Mouse (Mus musculus): ENCODE measurements at regions not wholly inside any gene's neighbourhood (a gene's known extent, or its start where the extent isn't known, plus 50 kb on each side); places are given as distances from the start of the nearest gene placed in this dataset.

DNA sequence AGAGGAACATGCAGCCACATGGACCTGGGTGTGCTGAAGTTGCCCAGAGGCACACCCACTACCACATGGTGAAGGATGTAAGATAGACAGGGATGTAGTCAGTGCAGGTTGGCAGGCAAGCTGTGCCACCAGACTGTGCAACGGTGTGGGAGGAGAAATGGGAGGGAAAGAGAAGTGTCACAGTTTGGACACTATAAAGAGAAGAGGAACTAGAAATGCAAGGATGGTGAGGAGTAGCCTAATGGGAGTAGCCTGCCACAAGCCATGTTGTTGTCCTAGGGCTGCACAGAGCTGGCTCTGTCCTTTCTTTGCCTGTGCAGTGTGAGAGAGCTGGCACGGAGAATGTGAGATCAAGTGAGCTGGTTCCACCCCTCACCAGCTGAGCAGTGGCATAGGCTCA, 185.3 kb upstream of the Gjb5 start:
- H3K4me1 ChIP-seq, result no peaks in the 10 kb centered on the region
- no peak overlapping the region for H3K9ac ChIP-seq
- no peak overlapping the region for H3K27ac ChIP-seq
- ATAC-seq (ENCODE audit: low FRiP score), result no peak
- H3K36me3 ChIP-seq (replicated peaks), result no peaks in the 10 kb centered on the region
- WGBS, result 80% methylated on average over 2 of the region's 2 CpGs
- H3K4me3 ChIP-seq (replicated peaks), result no peak overlapping the region
- H3K4me2 ChIP-seq, result no peak overlapping the region
- H3K9me3 ChIP-seq, result no peaks in the 10 kb centered on the region
- H3K27me3 ChIP-seq, result no peaks in the 10 kb centered on the region

DNA sequence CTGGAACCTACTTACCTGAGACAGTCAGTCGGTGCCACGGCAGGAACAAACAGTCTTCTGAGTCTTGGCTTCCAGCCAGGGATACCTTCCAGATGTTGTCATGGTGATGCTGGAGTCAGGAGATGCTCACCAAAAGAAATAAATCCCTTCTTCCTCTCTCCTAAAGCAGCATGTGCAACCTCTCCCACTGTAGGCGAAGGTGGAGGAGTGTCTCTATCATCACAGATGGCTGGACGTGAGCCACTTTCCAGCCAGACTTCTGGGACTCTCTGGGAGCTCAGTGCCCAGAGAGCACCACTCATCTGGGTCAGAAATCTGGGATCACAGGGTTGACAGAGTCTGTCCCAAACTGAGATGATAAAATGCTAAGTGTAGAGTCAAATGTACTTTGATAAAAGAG, 184.8 kb upstream of the Gjb5 start:
- no peaks in the 10 kb centered on the region for H3K4me1 ChIP-seq
- no peak overlapping the region for H3K27ac ChIP-seq
- H3K36me3 ChIP-seq (replicated peaks), result no peaks in the 10 kb centered on the region
- no peak for ATAC-seq (ENCODE audit: low FRiP score)
- H3K9ac ChIP-seq, result no peak overlapping the region
- 79% methylated on average over 4 of the region's 4 CpGs for WGBS
- no peak overlapping the region for H3K4me2 ChIP-seq
- H3K27me3 ChIP-seq, result no peaks in the 10 kb centered on the region
- H3K4me3 ChIP-seq (replicated peaks), result no peak overlapping the region
- no peaks in the 10 kb centered on the region for H3K9me3 ChIP-seq

- H3K4me1 ChIP-seq, result no peaks in the 10 kb centered on the region
- no peaks in the 10 kb centered on the region for H3K9me3 ChIP-seq
- no peak overlapping the region for H3K4me3 ChIP-seq (replicated peaks)
- ATAC-seq (ENCODE audit: low FRiP score), result no peak
- H3K27ac ChIP-seq, result no peak overlapping the region
- WGBS, result 51% methylated on average over 5 of the region's 5 CpGs
- no peaks in the 10 kb centered on the region for H3K36me3 ChIP-seq (replicated peaks)
- H3K27me3 ChIP-seq, result no peaks in the 10 kb centered on the region
- no peak overlapping the region for H3K9ac ChIP-seq
- no peak overlapping the region for H3K4me2 ChIP-seq
Observed at GRCm38 (mm10) chr4:127536952-127537351, 179.0 kb upstream of the Gjb5 start.

DNA sequence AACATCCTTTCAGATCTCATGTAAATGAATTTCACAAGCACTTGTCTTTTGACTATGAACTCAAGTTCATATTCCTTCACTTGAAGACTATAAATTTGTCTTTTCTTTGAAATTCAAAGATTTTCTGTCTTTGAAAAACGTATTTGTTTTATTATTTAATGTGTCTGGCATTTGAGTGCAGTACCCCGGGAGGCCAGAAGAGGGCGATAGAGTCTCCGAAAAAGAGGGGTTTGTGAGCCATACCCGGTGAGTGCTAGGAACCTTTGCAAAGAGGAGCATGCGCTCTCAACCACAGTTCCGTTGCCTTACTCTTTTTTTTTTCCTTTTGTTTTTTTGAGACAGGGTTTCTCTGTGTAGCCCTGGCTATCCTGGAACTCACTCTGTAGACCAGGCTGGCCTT, 177.6 kb upstream of the Gjb5 start:
- 79% methylated on average over 7 of the region's 7 CpGs for WGBS
- Histone ChIP-seq H3K27me3 (no peaks in the 10 kb centered on the region), H3K9me3 (no peaks in the 10 kb centered on the region), H3K36me3 (replicated peaks) (no peaks in the 10 kb centered on the region), H3K4me1 (no peaks in the 10 kb centered on the region), H3K9ac (no peak overlapping the region), H3K27ac (no peak overlapping the region), H3K4me2 (no peak overlapping the region), H3K4me3 (replicated peaks) (no peak overlapping the region)
- no peak for ATAC-seq (ENCODE audit: low FRiP score)

DNA sequence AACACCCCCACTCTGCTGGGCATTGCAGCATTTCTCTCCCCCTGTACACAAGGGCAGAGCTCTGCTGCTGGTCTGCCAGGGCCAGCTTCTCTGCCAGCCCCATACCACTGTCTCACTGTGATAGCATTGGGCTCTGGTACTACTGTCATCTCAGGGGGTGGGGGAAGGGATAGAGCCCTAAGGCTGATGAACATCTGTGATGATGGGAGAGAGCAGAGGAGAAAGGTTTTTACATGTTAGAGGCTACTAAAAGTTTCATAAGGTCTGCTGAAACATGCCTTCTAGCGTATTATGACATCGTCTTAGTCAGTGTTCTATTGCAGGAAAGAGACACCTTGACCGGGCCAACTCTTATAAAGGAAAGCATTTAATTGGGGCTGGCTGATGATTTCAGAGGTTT, 176.4 kb upstream of the Gjb5 start:
- no peak for ATAC-seq (ENCODE audit: low FRiP score)
- H3K4me3 ChIP-seq (replicated peaks), result no peak overlapping the region
- no peaks in the 10 kb centered on the region for H3K27me3 ChIP-seq
- WGBS, result over 99% methylated on average over 3 of the region's 3 CpGs
- H3K4me1 ChIP-seq, result no peaks in the 10 kb centered on the region
- H3K4me2 ChIP-seq, result no peak overlapping the region
- H3K27ac ChIP-seq, result no peak overlapping the region
- no peak overlapping the region for H3K9ac ChIP-seq
- no peaks in the 10 kb centered on the region for H3K36me3 ChIP-seq (replicated peaks)
- no peaks in the 10 kb centered on the region for H3K9me3 ChIP-seq

DNA sequence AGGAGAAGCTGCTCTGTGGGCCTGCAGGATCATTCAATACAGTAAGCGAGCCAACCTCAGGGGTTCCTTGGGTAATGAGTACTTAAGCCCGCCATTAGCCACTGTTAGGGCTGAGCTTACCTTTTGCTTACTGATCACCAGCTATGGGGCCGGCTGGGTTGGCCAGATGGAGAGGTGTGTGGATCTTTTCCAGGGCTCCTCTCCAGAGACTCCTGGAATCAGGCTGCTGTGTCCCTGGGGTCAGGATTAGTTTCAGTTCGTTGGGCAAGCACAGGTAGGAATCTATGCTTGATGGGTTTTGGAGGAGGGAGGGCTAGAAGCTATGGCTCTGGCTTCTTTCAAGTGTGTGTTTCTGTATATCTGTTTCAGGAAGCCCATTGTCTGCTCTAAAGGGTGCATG, 175.7 kb upstream of the Gjb5 start:
- H3K4me1 ChIP-seq, result no peaks in the 10 kb centered on the region
- H3K9ac ChIP-seq, result no peak overlapping the region
- no peaks in the 10 kb centered on the region for H3K36me3 ChIP-seq (replicated peaks)
- no peak overlapping the region for H3K4me3 ChIP-seq (replicated peaks)
- no peaks in the 10 kb centered on the region for H3K9me3 ChIP-seq
- WGBS, result 64% methylated on average over 4 of the region's 4 CpGs
- ATAC-seq (ENCODE audit: low FRiP score), result no peak
- H3K27ac ChIP-seq, result no peak overlapping the region
- no peak overlapping the region for H3K4me2 ChIP-seq
- no peaks in the 10 kb centered on the region for H3K27me3 ChIP-seq

- H3K36me3 ChIP-seq (replicated peaks), result no peaks in the 10 kb centered on the region
- WGBS, result 86% methylated on average over 11 of the region's 11 CpGs
- no peaks in the 10 kb centered on the region for H3K4me1 ChIP-seq
- H3K27ac ChIP-seq, result no peak overlapping the region
- no peak overlapping the region for H3K9ac ChIP-seq
- H3K4me2 ChIP-seq, result no peak overlapping the region
- no peak overlapping the region for H3K4me3 ChIP-seq (replicated peaks)
- no peaks in the 10 kb centered on the region for H3K27me3 ChIP-seq
- no peaks in the 10 kb centered on the region for H3K9me3 ChIP-seq
- no peak for ATAC-seq (ENCODE audit: low FRiP score)
Observed at GRCm38 (mm10) chr4:127530779-127531178, 172.8 kb upstream of the Gjb5 start.

- Histone ChIP-seq H3K9me3 (no peaks in the 10 kb centered on the region), H3K9ac (no peak overlapping the region), H3K27ac (no peak overlapping the region), H3K27me3 (no peaks in the 10 kb centered on the region), H3K4me1 (no peaks in the 10 kb centered on the region), H3K4me2 (no peak overlapping the region), H3K4me3 (replicated peaks) (no peak overlapping the region), H3K36me3 (replicated peaks) (no peaks in the 10 kb centered on the region)
- WGBS, result 92% methylated on average over 2 of the region's 2 CpGs
- ATAC-seq (ENCODE audit: low FRiP score), result no peak
Observed at GRCm38 (mm10) chr4:127522151-127522550, 164.2 kb upstream of the Gjb5 start.

GRCm38 (mm10) chr4:127517978-127518377, 160.0 kb upstream of the Gjb5 start:
- H3K27ac ChIP-seq, result no peak overlapping the region
- no peak for ATAC-seq (ENCODE audit: low FRiP score)
- H3K9me3 ChIP-seq, result no peaks in the 10 kb centered on the region
- H3K4me2 ChIP-seq, result no peak overlapping the region
- H3K27me3 ChIP-seq, result no peaks in the 10 kb centered on the region
- H3K9ac ChIP-seq, result no peak overlapping the region
- 90% methylated on average over 1 of the region's 1 CpGs for WGBS
- H3K4me1 ChIP-seq, result no peaks in the 10 kb centered on the region
- H3K4me3 ChIP-seq (replicated peaks), result no peak overlapping the region
- no peaks in the 10 kb centered on the region for H3K36me3 ChIP-seq (replicated peaks)

GRCm38 (mm10) chr4:127517539-127517938, 159.6 kb upstream of the Gjb5 start:
- Histone ChIP-seq H3K4me2 (no peak overlapping the region), H3K27me3 (no peaks in the 10 kb centered on the region), H3K9me3 (no peaks in the 10 kb centered on the region), H3K27ac (no peak overlapping the region), H3K36me3 (replicated peaks) (no peaks in the 10 kb centered on the region), H3K9ac (no peak overlapping the region), H3K4me3 (replicated peaks) (no peak overlapping the region), H3K4me1 (no peaks in the 10 kb centered on the region)
- ATAC-seq (ENCODE audit: low FRiP score), result no peak
- WGBS, result 92% methylated on average over 7 of the region's 7 CpGs

- no peaks in the 10 kb centered on the region for H3K27me3 ChIP-seq
- no peak overlapping the region for H3K27ac ChIP-seq
- WGBS, result 85% methylated on average over 9 of the region's 9 CpGs
- no peaks in the 10 kb centered on the region for H3K9me3 ChIP-seq
- ATAC-seq (ENCODE audit: low FRiP score), result no peak
- no peak overlapping the region for H3K4me2 ChIP-seq
- H3K4me1 ChIP-seq, result no peaks in the 10 kb centered on the region
- H3K36me3 ChIP-seq (replicated peaks), result no peaks in the 10 kb centered on the region
- H3K9ac ChIP-seq, result no peak overlapping the region
- H3K4me3 ChIP-seq (replicated peaks), result no peak overlapping the region
Observed at GRCm38 (mm10) chr4:127509936-127510335, 152.0 kb upstream of the Gjb5 start.

DNA sequence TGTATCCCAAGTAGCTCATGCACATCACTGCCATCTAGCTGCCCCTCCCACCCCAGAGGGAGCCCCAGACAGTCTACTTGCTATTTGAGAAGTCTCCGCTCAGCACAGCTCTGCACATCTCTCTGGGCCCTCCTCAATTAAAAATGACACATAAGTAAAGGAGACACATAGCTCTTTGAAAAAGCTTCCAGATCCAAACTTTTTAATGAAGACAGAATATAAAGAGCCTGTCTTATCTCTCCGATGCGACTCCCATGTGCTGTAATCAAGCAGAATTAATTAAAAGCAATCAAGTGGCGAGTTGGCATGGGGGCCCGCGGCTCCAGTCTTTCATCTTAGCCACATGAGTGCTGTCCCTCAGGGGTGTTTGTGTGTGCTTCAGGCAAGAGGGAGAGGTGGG, 144.6 kb upstream of the Gjb5 start:
- Histone ChIP-seq H3K36me3 (replicated peaks) (no peaks in the 10 kb centered on the region), H3K4me1 (peaks cover 6% of the 10 kb centered on the region), H3K9me3 (no peaks in the 10 kb centered on the region), H3K4me3 (replicated peaks) (no peak overlapping the region), H3K4me2 (no peak overlapping the region), H3K27ac (no peak overlapping the region), H3K27me3 (no peaks in the 10 kb centered on the region), H3K9ac (no peak overlapping the region)
- ATAC-seq (ENCODE audit: low FRiP score), result no peak
- WGBS, result 63% methylated on average over 6 of the region's 6 CpGs

- Histone ChIP-seq H3K36me3 (replicated peaks) (no peaks in the 10 kb centered on the region), H3K9me3 (no peaks in the 10 kb centered on the region), H3K27ac (no peak overlapping the region), H3K27me3 (no peaks in the 10 kb centered on the region), H3K4me3 (replicated peaks) (no peak overlapping the region), H3K4me2 (no peak overlapping the region), H3K4me1 (peaks cover 6% of the 10 kb centered on the region), H3K9ac (no peak overlapping the region)
- 92% methylated on average over 7 of the region's 7 CpGs for WGBS
- no peak for ATAC-seq (ENCODE audit: low FRiP score)
Observed at GRCm38 (mm10) chr4:127501881-127502280, 143.9 kb upstream of the Gjb5 start.

All from forebrain, embryonic 12.5 days (tissue).